Mouse (Mus musculus): ENCODE results near the gene Nfatc2.

DNA sequence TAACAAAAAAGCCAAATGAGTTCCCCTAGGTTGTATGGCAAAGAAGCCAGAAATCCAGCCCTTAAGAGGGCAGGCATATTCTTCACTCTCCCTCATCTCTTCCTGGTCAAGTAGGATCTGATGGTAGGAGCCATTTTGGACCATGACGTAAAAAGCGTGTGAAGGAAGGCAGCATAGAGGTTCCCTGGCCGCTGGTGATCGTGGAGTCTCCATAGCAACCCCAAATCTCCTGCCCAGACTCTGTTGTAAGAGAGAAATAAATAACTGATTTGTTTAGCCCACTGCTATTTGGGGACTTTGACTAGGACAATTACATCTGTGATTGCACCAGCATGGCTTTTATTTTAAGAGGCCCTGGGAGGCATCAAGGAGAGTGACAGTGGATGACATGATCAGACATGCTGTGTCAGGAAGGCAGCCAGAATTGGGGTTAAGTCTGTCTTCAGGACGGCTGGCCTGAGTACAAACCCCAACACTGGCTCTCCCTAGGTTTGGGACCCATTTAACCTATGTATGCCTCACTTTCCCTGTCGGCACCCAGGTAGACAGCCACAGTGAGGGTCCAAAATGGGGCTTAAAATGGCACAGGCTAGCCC is 8.3 kb upstream of the Nfatc2 start:
- TF ChIP-seq MAFK (IDR thresholded peaks at IDR 0.05; ENCODE audit: borderline replicate concordance, low read depth, low read length) = no peak
- TF ChIP-seq USF2 (IDR thresholded peaks at IDR 0.05; ENCODE audit: borderline replicate concordance in 1 of 2, insufficient read depth in 1 of 2, low read depth in 1 of 2, low read length in 2 of 2) = no peak
- TF ChIP-seq POLR2AphosphoS2 (IDR thresholded peaks at IDR 0.05; ENCODE audit: low read length) = no peak
- TF ChIP-seq CHD1 (IDR thresholded peaks at IDR 0.05; ENCODE audit: low read depth, low read length) = no peak
- no peak for TF ChIP-seq RAD21 (IDR thresholded peaks at IDR 0.05; ENCODE audit: low read depth, low read length)
- no peak for TF ChIP-seq TAL1 (IDR thresholded peaks at IDR 0.05; ENCODE audit: low read length)
- no peak for TF ChIP-seq E2F4 (IDR thresholded peaks at IDR 0.05; ENCODE audit: borderline replicate concordance, low read depth, low read length)
- TF ChIP-seq EP300 (IDR thresholded peaks at IDR 0.05; ENCODE audit: low read depth in 1 of 2, low read length in 2 of 2) = no peak
- TF ChIP-seq NELFE (IDR thresholded peaks at IDR 0.05; ENCODE audit: low read depth, low read length) = no peak
- no peak for TF ChIP-seq MAX (IDR thresholded peaks at IDR 0.05; ENCODE audit: low read length)
- TF ChIP-seq CTCF (IDR thresholded peaks at IDR 0.05 in 2 of 3, conservative IDR thresholded peaks at IDR 0.05 in 1 of 3; ENCODE audit: control insufficient read depth in 1 of 3, insufficient read depth in 1 of 3, low read depth in 2 of 3, low read length in 3 of 3, poor library complexity in 1 of 3, severe bottlenecking in 1 of 3) = no peak
- TF ChIP-seq USF1 (IDR thresholded peaks at IDR 0.05; ENCODE audit: low read depth, low read length) = no peak
- TF ChIP-seq POLR2A (IDR thresholded peaks at IDR 0.05; ENCODE audit: control insufficient read depth in 1 of 2, insufficient read depth in 1 of 2, low read depth in 1 of 2, low read length in 2 of 2, poor library complexity in 1 of 2) = no peak

All from MEL (cell line).